Mouse (Mus musculus): ENCODE data around the gene Cdh13. TPM values are rescaled to one million over a fixed set of nuclear protein-coding genes. Genes with fewer than 3 reads are reported as not detected.

The Cdh13 gene
- polyA plus RNA-seq (2012; rRNA removed) (9.3 and 10.0 TPM in 2 replicates), polyA plus RNA-seq (2014; fragmentation: Nextera tagmentation; extraction: Ambion mirVana) (22.7 and 25.2 TPM in 2 replicates)

GRCm38 (mm10) chr8:118283600-118284111 lies at the start of gene Cdh13:
Gene Cdh13, plus strand, starts transcription at chr8:118283733.
- peak within 1 kb of the TSS; percentile 63 for H3K9ac ChIP-seq (ENCODE audit: low read depth, low read length, severe bottlenecking)
- H3K4me3 ChIP-seq (replicated peaks; ENCODE audit: low read length) = peak within 1 kb of the TSS; percentile 44
- ATAC-seq (ENCODE audit: low FRiP score, low read depth) (peak; percentile 24; the same call in 1 of the 2 replicates), DNase-seq (ENCODE audit: low spot score) (peak; percentile 49)
- 0 out of 2 replicates have a peak within 1 kb of the TSS, but pooled peaks have one; percentile 38 for H3K27ac ChIP-seq (replicated peaks; ENCODE audit: low read depth, low read length)
- H3K36me3 ChIP-seq (ENCODE audit: control insufficient read depth, insufficient read depth, low read length) = no peaks in the 10 kb centered on the region
- H3K27me3 ChIP-seq (ENCODE audit: control insufficient read depth, insufficient read depth, low read length) = peaks cover 43% of the 10 kb centered on the region
- peaks cover 7% of the 10 kb centered on the region; the same call in 1 of the 2 replicates for H3K4me1 ChIP-seq (ENCODE audit: control insufficient read depth, insufficient read depth, low read length)
- WGBS = 0% methylated on average over 33 of the region's 33 CpGs
- TF ChIP-seq POLR2A (IDR thresholded peaks at IDR 0.05; ENCODE audit: borderline replicate concordance, extremely low read depth, insufficient read depth, insufficient read length) = no peak
- H3K4me2 ChIP-seq (replicated peaks; ENCODE audit: low read depth, low read length, severe bottlenecking) = peak within 1 kb of the TSS; percentile 87
- no peaks in the 10 kb centered on the region for H3K9me3 ChIP-seq (ENCODE audit: control insufficient read depth, low read length)

GRCm38 (mm10) chr8:118235626-118236025 lies 47.9 kb upstream of the Cdh13 start:
- no peak for DNase-seq (ENCODE audit: low spot score)
- Histone ChIP-seq H3K4me2 (replicated peaks; ENCODE audit: low read depth, low read length, severe bottlenecking) (no peak overlapping the region), H3K9me3 (ENCODE audit: control insufficient read depth, low read length) (no peaks in the 10 kb centered on the region), H3K9ac (ENCODE audit: low read depth, low read length, severe bottlenecking) (no peak overlapping the region), H3K27me3 (ENCODE audit: control insufficient read depth, insufficient read depth, low read length) (no peaks in the 10 kb centered on the region), H3K36me3 (ENCODE audit: control insufficient read depth, insufficient read depth, low read length) (no peaks in the 10 kb centered on the region), H3K4me3 (replicated peaks; ENCODE audit: low read length) (no peak overlapping the region), H3K4me1 (ENCODE audit: control insufficient read depth, insufficient read depth, low read length) (no peaks in the 10 kb centered on the region), H3K27ac (replicated peaks; ENCODE audit: low read depth, low read length) (no peak overlapping the region)
- TF ChIP-seq POLR2A (IDR thresholded peaks at IDR 0.05; ENCODE audit: borderline replicate concordance, extremely low read depth, insufficient read depth, insufficient read length) = no peak
- 76% methylated on average over 7 of the region's 7 CpGs for WGBS
- ATAC-seq (ENCODE audit: low FRiP score, low read depth) = no peak

- no peaks in the 10 kb centered on the region for H3K27me3 ChIP-seq (ENCODE audit: control insufficient read depth, insufficient read depth, low read length)
- DNase-seq (ENCODE audit: low spot score) = no peak
- no peak overlapping the region for H3K4me3 ChIP-seq (replicated peaks; ENCODE audit: low read length)
- H3K36me3 ChIP-seq (ENCODE audit: control insufficient read depth, insufficient read depth, low read length) = no peaks in the 10 kb centered on the region
- H3K4me1 ChIP-seq (ENCODE audit: control insufficient read depth, insufficient read depth, low read length) = no peaks in the 10 kb centered on the region
- TF ChIP-seq POLR2A (IDR thresholded peaks at IDR 0.05; ENCODE audit: borderline replicate concordance, extremely low read depth, insufficient read depth, insufficient read length) = no peak
- ATAC-seq (ENCODE audit: low FRiP score, low read depth) = no peak
- H3K9ac ChIP-seq (ENCODE audit: low read depth, low read length, severe bottlenecking) = no peak overlapping the region
- H3K27ac ChIP-seq (replicated peaks; ENCODE audit: low read depth, low read length) = no peak overlapping the region
- H3K4me2 ChIP-seq (replicated peaks; ENCODE audit: low read depth, low read length, severe bottlenecking) = no peak overlapping the region
- no peaks in the 10 kb centered on the region for H3K9me3 ChIP-seq (ENCODE audit: control insufficient read depth, low read length)
- 73% methylated on average over 11 of the region's 11 CpGs for WGBS
Measured at GRCm38 (mm10) chr8:118237150-118237620, 46.3 kb upstream of the Cdh13 start.

- H3K36me3 ChIP-seq (ENCODE audit: control insufficient read depth, insufficient read depth, low read length) = no peaks in the 10 kb centered on the region
- H3K27me3 ChIP-seq (ENCODE audit: control insufficient read depth, insufficient read depth, low read length) = no peaks in the 10 kb centered on the region
- no peaks in the 10 kb centered on the region for H3K9me3 ChIP-seq (ENCODE audit: control insufficient read depth, low read length)
- DNase-seq (ENCODE audit: low spot score) (no peak), ATAC-seq (ENCODE audit: low FRiP score, low read depth) (no peak)
- H3K4me2 ChIP-seq (replicated peaks; ENCODE audit: low read depth, low read length, severe bottlenecking) = no peak overlapping the region
- no peaks in the 10 kb centered on the region for H3K4me1 ChIP-seq (ENCODE audit: control insufficient read depth, insufficient read depth, low read length)
- TF ChIP-seq POLR2A (IDR thresholded peaks at IDR 0.05; ENCODE audit: borderline replicate concordance, extremely low read depth, insufficient read depth, insufficient read length) = no peak
- 80% methylated on average over 5 of the region's 5 CpGs for WGBS
- H3K4me3 ChIP-seq (replicated peaks; ENCODE audit: low read length) = no peak overlapping the region
- H3K27ac ChIP-seq (replicated peaks; ENCODE audit: low read depth, low read length) = no peak overlapping the region
- no peak overlapping the region for H3K9ac ChIP-seq (ENCODE audit: low read depth, low read length, severe bottlenecking)
Measured at GRCm38 (mm10) chr8:118238156-118238555, 45.4 kb upstream of the Cdh13 start.

GRCm38 (mm10) chr8:118239186-118239585 lies 44.3 kb upstream of the Cdh13 start:
- DNase-seq (ENCODE audit: low spot score) = no peak
- WGBS = 78% methylated on average over 1 of the region's 1 CpGs
- no peaks in the 10 kb centered on the region for H3K36me3 ChIP-seq (ENCODE audit: control insufficient read depth, insufficient read depth, low read length)

More at GRCm38 (mm10) chr8:118239186-118239585, 44.3 kb upstream of the Cdh13 start:
- H3K4me3 ChIP-seq (replicated peaks; ENCODE audit: low read length) = no peak overlapping the region
- TF ChIP-seq POLR2A (IDR thresholded peaks at IDR 0.05; ENCODE audit: borderline replicate concordance, extremely low read depth, insufficient read depth, insufficient read length) = no peak
- no peaks in the 10 kb centered on the region for H3K27me3 ChIP-seq (ENCODE audit: control insufficient read depth, insufficient read depth, low read length)
- no peak for ATAC-seq (ENCODE audit: low FRiP score, low read depth)
- no peaks in the 10 kb centered on the region for H3K4me1 ChIP-seq (ENCODE audit: control insufficient read depth, insufficient read depth, low read length)
- H3K27ac ChIP-seq (replicated peaks; ENCODE audit: low read depth, low read length) = no peak overlapping the region
- H3K4me2 ChIP-seq (replicated peaks; ENCODE audit: low read depth, low read length, severe bottlenecking) = no peak overlapping the region
- no peak overlapping the region for H3K9ac ChIP-seq (ENCODE audit: low read depth, low read length, severe bottlenecking)
- H3K9me3 ChIP-seq (ENCODE audit: control insufficient read depth, low read length) = no peaks in the 10 kb centered on the region

Measured in limb, embryonic 14.5 days (tissue).